Mouse (Mus musculus) retina, postnatal 1 day (tissue): ENCODE measurements around the gene Nucb1.

ENCODE experiments used
- DNase-seq: peaks from one replicate; pipeline ENCODE4 v3.0.0-alpha.2; 2012

The Nucb1 gene

DNA sequence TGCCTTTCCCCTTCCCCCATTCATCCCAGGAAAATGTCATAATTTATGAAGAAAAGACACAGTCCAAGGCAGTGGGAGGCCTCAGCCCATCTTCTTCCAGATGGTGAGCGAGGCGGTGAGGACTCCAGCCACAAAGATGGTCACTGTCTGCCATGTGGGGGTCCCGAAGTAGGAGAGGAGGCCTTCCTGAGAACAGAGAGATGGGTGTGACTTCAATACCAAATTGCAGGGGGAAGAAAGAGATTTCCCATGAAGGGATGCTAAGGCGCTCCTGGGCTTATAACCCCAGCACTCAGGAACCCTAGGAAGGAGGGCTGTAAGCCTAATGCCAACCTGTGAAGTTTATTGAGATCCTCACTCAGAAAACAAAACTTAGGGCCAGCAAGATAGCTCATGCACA, 48.4 kb downstream of the Nucb1 start:
- no peak for DNase-seq

DNA sequence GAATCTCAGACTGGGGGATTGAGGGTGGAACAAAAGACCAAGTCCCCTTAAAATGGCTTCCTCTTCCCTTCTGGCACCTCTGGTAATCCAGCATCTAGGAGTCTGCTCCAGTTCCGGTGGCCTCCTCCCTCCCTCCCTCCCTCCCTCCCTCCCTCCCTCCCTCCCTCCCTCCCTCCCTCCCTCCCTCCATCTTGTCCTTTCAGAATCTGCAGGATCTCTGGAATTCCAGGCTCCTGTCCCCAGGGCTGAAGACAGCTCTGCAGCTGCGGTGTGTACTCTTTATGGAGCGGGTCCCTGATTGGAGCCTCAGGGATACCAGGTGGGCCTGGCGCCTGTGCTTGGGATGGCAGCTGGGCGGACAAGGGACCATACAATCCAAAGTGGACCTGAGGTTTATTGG, 48.9 kb downstream of the Nucb1 start:
- peak; percentile 57 for DNase-seq

DNA sequence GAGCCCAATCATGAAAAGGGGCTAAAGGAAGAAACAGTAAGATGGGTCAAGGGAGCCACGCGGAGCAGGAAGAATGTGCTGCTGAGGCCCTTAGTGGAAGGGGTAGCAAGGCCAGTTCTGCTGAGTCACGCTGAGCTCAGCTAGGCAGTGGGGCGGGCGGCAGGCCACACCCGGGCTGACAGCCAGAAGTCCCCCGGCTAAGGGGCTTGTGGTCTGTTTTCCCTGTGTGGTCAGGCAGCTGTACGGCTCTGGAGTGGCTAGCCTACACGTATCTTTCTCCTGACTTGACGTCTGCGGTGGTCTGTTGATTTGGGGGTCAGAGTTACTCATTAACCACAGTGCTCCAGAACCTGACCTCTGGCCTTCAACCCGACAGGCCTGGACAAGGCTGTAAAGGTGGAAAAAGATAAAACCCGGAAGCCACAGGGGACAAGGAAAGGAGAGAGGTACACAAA, 49.3 kb downstream of the Nucb1 start:
- DNase-seq = peak; percentile 64

DNA sequence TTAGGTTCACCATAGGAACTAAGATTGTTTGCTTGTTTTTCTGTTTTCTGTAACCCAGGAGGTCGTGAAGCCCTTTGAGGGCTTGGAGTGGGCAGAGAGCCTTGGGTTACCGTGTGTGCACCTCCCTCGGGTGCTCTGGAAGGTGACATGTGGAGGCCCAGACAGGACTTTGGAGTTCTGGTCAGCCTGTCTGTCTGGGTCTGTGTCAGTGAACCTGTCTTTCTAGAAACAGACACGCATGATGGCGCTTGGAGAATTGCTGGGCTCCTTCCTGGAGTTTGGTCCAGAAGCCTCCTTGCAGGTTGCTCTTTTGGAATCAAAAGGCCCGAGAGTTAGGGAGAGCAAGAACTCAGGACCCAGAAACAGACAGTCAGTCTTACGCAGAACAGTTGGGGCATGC, 49.8 kb downstream of the Nucb1 start:
- DNase-seq = no peak

DNA sequence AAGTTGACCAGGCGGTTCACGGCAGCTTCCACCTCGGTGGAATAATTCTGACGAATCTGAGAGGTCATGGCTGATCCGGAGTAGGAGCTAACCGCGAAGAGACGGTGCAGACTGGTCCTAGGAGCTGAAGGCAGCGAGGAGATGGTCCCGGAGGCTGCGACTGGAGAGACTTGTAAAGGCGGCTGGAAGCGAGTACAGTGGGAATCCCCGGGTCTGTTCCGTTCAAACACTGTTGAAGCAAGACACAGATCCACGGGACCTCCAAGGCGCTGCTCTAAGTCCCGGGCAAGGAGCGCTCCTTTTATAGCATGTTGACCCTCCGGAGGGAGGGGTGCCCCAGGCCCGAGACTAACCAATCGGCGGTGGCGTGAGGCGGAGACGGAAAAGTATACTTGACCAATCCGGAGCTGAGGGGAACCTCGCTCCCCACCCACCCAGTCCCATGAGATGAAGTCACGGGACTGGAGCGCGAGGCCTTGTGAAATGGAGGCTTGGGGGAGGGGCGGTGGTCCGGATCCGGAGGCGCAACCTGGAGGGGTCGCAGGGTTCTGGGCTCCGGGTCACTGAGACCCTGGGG, 50.6 kb downstream of the Nucb1 start, which contains the start of gene Ftl1:
TSS of gene Ftl1 (minus strand) at position 321 of the 577 bp plus-strand sequence.
- peak; percentile 100 for DNase-seq

DNA sequence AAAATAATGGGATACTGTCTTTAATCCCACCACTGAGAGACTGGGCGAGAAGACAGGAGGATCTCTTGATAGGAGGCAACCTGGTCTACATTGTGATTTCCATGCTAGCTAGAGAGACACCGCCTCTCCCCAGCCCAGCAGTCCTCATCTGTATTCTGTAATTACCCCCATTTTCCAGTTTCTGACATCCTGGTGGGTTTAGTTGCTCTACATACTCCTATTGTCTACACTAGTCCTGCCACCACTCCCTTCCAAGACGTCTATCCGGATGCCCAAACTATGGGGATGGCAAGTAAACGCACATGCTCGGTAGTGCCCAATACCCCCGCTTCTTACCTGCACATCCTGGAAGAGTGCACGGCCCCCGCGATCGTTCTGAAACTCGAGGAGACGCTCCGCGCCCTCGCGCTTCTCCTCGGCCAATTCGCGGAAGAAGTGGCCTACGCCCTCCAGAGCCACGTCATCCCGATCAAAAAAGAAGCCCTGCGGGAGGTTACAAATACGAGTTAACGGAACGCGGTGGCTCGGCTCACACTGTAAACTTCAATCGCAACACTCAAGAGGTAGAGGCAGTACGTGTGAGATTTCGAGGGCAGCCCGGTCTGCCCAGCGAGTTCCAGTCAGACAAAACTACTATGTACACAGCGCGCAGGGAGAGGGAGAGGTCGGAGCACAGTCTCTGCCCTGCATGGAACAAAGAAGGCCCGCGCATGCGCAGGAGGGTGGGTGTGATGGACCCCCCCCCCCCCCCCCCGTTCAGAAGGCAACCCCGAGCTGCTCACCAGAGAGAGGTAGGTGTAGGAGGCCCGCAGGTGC, 51.2 kb downstream of the Nucb1 start:
- DNase-seq = peak; percentile 90

DNA sequence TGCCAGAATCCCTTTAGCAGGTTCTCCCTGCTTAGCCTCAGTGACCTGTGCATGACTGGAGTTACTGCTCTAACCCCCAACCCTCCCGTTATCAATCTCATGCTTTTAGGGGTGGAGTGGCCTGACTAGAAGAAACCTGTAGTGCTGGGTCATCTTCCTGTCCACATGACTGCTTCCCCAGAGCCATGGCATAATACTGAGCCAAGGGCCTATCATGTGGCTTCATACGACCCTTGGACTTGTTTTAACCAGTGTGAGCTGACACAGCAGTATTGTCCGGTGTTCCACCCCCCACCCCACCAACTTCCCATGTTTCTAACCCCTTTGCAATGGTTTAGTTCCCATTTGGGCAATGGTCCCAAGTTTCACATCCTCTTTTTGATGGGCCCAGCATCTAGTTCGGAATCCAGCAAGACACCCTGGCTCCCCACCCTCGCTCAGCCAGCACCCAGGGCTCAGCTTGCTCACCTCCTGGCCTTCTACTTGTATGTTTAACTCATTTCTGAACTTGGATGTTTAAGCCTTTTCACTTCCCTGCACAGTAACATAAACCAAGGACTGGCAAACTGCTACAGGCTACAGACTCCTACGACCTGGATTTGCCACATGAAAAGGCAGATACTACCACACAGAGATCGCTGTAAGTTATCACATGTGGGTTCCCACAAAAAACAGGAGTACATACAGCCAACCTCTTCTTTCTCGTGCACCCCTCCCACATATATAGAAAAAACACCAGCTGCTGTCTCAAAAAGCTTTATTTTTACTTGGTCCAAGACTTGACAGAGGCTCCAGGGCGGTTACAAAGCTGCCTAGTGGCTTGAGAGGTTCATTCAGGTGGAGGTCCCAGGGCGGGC, 52.8 kb downstream of the Nucb1 start:
- peak; percentile 19 for DNase-seq

DNA sequence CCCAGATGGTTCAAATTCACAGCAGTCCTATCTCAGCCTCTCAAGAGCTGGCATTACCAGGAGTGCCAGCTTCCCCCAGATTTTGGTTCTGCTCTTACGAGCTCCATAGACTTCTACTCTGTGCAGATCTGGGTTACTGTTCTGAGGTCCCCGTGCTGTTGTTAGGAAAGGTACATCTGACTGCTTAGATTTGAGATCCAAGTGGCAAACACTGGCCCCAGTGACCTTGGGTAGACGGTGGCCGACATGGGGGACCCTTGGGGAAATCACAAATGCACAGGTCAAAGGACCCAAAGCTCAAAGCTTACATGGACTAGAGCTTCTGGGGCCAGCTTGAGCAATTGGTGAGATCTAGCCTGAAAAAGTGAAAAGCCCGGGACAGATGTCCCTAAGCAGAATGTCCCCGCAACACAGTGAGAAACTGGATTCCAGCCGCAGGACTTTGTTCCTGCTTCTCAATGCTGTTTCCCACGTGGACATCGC, 53.4 kb downstream of the Nucb1 start:
- DNase-seq = peak; percentile 10

DNA sequence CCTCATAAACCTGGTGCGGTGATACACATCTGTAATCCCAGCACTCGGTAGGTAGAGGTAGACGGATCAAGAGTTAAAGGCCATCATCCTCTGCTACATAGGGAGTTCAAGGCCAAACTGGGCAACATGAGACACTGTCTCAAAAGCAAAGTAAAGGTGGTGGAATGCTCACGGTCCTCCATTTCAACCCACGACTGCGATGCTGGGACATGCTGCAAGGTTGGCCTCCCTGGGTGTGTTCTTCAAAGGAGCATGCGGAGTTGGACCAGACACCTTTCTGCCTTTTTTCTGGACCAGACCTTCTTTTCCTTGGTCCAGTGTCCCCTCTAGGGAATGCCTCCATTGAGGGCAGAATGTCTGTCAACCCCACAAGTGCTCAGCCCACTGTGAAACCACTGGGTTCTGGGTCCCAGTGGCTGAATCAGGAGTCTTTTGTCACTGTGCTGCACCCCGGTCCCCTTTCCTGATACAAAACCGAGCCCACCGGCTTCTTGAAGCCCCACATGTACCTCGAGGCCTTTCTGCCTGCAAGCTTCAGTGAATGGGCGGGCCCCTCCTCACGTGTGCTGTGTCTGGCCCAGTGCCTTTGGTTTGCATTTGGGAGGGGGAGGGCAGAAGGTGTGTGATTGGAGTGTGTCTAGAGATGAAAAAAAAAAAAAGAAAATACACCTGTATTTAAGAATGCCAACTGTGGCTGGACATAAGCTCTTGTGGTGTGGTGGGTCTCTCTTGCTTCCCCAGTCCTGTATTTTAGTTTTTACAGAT, 54.1 kb downstream of the Nucb1 start:
- DNase-seq = peak; percentile 11

DNA sequence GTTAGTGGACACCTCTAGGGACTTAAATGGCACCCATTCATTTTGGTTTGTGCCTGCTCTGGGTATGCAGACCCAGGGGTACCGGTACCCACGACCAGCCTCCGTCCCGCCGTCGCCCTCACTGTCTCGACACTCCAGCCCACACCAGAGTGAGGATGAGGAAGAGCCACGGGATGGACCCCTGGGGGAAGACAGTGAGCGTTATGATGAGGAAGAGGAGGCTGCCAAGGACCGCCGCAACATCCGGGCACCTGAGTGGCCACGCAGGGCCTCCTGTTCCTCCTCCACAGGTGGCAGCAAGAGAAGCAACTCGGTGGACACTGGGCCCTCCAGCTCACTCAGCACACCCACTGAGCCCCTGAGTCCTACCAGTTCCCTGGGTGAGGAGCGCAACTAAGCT, 55.2 kb downstream of the Nucb1 start:
- DNase-seq = no peak

DNA sequence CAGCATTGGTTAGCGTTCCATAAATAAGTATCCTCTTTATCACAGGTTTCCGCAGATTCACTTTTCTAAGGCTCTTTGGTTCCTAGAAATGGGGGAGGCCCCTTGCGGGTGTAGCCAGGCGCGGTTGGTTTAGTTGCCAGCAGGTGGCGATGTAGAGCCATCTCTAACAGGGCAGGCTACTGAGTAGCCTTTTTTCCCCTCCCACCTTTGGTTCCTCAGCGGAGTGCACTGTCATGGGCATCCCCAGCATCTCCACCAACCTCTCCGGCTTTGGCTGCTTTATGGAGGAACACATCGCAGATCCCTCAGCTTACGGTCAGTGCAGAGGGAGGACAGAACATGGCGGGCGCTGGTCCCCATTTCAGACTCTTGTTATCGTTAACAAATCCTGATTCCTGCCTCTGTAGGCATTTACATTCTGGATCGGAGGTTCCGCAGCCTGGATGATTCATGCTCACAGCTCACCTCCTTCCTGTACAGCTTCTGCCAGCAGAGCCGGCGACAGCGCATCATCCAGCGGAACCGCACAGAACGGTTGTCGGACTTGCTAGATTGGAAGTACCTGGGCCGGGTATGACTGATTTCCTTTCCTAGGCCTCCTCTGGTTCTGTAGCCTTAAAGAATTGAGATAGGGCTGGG, 58.7 kb downstream of the Nucb1 start:
- peak; percentile 88 for DNase-seq

DNA sequence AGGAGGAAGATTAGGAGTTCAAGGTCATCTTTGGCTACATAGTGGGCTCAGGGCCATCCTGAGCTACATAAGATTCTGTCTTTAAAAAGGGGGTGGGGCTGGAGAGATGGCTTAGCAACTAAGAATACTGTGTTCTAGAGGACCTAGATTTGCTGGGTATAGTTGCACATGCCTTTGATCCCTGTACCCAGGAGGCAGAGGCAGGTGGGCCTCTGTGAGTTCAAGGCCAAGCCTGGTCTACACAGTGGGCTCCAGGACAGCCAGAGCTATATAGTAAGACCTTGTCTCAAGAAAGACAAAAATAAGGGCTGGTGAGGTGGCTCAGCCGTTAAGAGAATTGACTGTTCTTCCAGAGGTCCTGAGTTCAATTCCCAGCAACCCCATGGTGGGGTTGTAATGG, 60.2 kb downstream of the Nucb1 start:
- DNase-seq = no peak

DNA sequence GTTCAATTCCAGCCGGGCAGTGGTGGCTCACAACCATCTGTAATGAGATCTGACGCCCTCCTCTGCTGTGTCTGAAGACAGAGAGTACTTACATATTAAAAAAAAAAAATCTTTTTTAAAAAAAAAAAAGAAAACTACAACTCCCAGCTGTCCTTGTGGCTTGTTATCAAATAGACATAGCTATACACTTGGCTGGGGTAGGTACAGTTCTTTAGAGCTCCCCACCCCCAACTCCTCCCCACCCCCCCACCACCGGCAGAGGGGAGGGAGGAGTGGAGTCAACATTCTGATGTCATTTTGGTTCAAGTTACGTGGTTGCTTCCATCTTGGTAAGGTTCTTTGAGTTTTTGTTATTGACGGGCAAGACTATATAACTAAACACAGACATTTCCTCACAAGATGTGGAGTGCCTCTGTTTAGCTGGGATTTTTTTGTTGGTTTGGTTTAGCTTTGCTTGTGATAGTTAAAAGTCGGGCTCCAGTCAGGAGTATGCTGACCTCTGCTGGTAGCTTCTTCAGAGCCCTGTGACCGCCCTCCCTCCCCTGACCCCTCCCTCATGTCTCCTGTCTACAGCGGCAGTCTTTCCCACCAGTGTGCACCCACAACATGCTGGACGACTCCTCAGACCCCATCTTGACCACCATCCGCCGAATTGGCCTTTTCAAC, 62.7 kb downstream of the Nucb1 start:
- DNase-seq = peak; percentile 53

DNA sequence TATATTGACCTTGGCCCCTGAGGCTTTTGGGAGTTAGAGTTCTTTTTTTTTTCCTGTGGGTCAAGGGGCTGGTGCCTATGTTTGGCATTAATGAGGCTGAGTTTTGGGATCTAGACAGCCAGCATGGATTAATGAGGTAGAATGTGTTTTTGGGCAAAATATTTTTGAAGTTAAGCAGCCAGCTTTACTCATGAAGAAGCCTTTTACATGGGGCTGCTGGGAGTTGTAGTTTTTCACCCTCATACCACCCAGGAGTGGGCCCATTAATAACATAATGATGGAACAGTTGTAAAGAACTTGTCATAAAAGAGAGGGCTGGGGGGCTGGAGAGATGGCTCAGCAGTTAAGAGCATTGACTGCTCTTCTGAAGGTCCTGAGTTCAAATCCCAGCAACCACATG, 63.6 kb downstream of the Nucb1 start:
- DNase-seq = no peak

DNA sequence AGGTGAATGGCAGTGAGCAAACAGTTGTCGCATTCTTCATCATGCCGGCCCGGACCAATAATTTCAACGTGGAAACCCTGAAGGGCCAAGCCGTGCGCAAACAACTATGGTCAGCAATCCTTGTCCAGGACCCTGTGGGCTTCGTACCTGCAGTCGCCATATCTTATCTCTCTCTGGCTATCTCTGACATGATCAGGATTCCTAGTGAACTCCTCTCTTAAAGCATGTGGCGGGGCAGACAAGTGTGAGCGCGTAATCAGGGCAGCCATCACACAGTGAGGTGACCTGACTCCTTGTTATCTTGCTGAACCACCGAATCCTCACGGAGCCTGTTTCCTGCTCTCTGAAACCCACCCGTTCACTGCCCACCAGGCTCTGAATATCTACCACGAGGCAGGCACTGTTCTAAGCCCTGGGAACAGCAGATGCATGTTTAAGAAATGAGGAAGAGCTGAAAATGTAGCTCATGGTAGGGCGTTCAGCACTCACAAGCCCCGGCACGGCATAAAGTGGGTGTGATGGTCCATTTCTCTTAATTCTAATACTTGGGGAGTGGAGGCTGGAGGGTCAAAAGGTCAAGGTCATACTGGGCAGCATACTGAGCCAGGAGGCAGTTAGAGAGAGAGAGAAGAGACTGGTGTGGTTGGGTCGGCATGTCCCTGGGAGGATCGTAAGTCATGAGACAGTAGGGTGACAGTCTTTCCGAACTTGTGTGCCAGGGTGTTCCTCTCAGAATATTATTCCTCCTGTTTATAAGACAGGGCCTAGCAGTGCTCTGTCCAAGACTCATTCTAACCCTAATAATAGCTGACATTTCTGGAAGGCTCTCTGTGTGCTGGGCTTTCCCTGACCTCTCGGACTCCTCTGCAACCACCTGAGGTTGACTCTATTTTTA, 66.4 kb downstream of the Nucb1 start:
- no peak for DNase-seq
